Mouse (Mus musculus): Measurements from ENCODE around the gene Mrpl58.

The Mrpl58 gene

GRCm38 (mm10) chr11:115403338-115404124 is at the start of gene Mrpl58:
Mrpl58 (plus strand) TSS chr11:115403752.
- peak; percentile 46; the same call in 1 of the 2 replicates for ATAC-seq (ENCODE audit: insufficient number of reproducible peaks, low FRiP score, low TSS enrichment)

- ATAC-seq (ENCODE audit: insufficient number of reproducible peaks, low FRiP score, low TSS enrichment) = peak; percentile 29; the same call in 1 of the 2 replicates
Measured at GRCm38 (mm10) chr11:115354183-115354582, 49.4 kb upstream of the Mrpl58 start.

- no peak; the same call in 1 of the 2 replicates for ATAC-seq (ENCODE audit: insufficient number of reproducible peaks, low FRiP score, low TSS enrichment)
Measured at GRCm38 (mm10) chr11:115358468-115358867, 45.1 kb upstream of the Mrpl58 start.

- ATAC-seq (ENCODE audit: insufficient number of reproducible peaks, low FRiP score, low TSS enrichment) = no peak
Measured at GRCm38 (mm10) chr11:115359293-115359692, 44.3 kb upstream of the Mrpl58 start.

GRCm38 (mm10) chr11:115359726-115360125 is 43.8 kb upstream of the Mrpl58 start:
- no peak for ATAC-seq (ENCODE audit: insufficient number of reproducible peaks, low FRiP score, low TSS enrichment)

- no peak for ATAC-seq (ENCODE audit: insufficient number of reproducible peaks, low FRiP score, low TSS enrichment)
Measured at GRCm38 (mm10) chr11:115364136-115364535, 39.4 kb upstream of the Mrpl58 start.

GRCm38 (mm10) chr11:115366039-115366705 is 37.4 kb upstream of the Mrpl58 start:
- ATAC-seq (ENCODE audit: insufficient number of reproducible peaks, low FRiP score, low TSS enrichment) = peak; percentile 18; the same call in 1 of the 2 replicates

GRCm38 (mm10) chr11:115366706-115367394 is 36.7 kb upstream of the Mrpl58 start:
- ATAC-seq (ENCODE audit: insufficient number of reproducible peaks, low FRiP score, low TSS enrichment) = peak; percentile 53; the same call in 1 of the 2 replicates

GRCm38 (mm10) chr11:115367395-115367944 is 36.1 kb upstream of the Mrpl58 start, which contains the start of gene Hid1:
Hid1 (minus strand) TSS chr11:115367756.
- ATAC-seq (ENCODE audit: insufficient number of reproducible peaks, low FRiP score, low TSS enrichment) = peak; percentile 73; the same call in 1 of the 2 replicates

- ATAC-seq (ENCODE audit: insufficient number of reproducible peaks, low FRiP score, low TSS enrichment) = no peak
Measured at GRCm38 (mm10) chr11:115370368-115370767, 33.2 kb upstream of the Mrpl58 start.

GRCm38 (mm10) chr11:115371354-115371753 is 32.2 kb upstream of the Mrpl58 start:
- ATAC-seq (ENCODE audit: insufficient number of reproducible peaks, low FRiP score, low TSS enrichment) = no peak

GRCm38 (mm10) chr11:115372015-115372414 is 31.5 kb upstream of the Mrpl58 start:
- ATAC-seq (ENCODE audit: insufficient number of reproducible peaks, low FRiP score, low TSS enrichment) = no peak

GRCm38 (mm10) chr11:115372737-115373136 is 30.8 kb upstream of the Mrpl58 start:
- no peak for ATAC-seq (ENCODE audit: insufficient number of reproducible peaks, low FRiP score, low TSS enrichment)

- ATAC-seq (ENCODE audit: insufficient number of reproducible peaks, low FRiP score, low TSS enrichment) = peak; percentile 66; the same call in 1 of the 2 replicates
Measured at GRCm38 (mm10) chr11:115373805-115374694, 29.5 kb upstream of the Mrpl58 start.

GRCm38 (mm10) chr11:115374695-115375425 is 28.7 kb upstream of the Mrpl58 start:
- ATAC-seq (ENCODE audit: insufficient number of reproducible peaks, low FRiP score, low TSS enrichment) = no peak

GRCm38 (mm10) chr11:115376722-115377121 is 26.8 kb upstream of the Mrpl58 start:
- no peak for ATAC-seq (ENCODE audit: insufficient number of reproducible peaks, low FRiP score, low TSS enrichment)

- no peak for ATAC-seq (ENCODE audit: insufficient number of reproducible peaks, low FRiP score, low TSS enrichment)
Measured at GRCm38 (mm10) chr11:115377254-115377653, 26.3 kb upstream of the Mrpl58 start.

- ATAC-seq (ENCODE audit: insufficient number of reproducible peaks, low FRiP score, low TSS enrichment) = no peak
Measured at GRCm38 (mm10) chr11:115377854-115378253, 25.7 kb upstream of the Mrpl58 start.

GRCm38 (mm10) chr11:115381276-115381675 is 22.3 kb upstream of the Mrpl58 start:
- ATAC-seq (ENCODE audit: insufficient number of reproducible peaks, low FRiP score, low TSS enrichment) = no peak

Data from cerebellum, adult (tissue).